Mouse (Mus musculus) neutrophil, adult 5-6 weeks (primary cell): ENCODE measurements around the gene Cd209g. TPM values are rescaled to one million over a fixed set of nuclear protein-coding genes. Genes with fewer than 3 reads are reported as not detected.

Experiments used
- total RNA-seq: library from RNA; stranded (forward); fragments of 200-1000 nt; gene quantifications from 2 replicates; pipeline ENCODE4 v1.2.3, GENCODE M21; 2017

Gene Cd209g
- total RNA-seq, 1 experiment from 2014 or later: not detected

Other genes with a start within 250 kb of the Cd209g start
- not detected in 2 replicates for gene Cd209b, start 207.3 kb upstream of the Cd209g start, total RNA-seq
- 0.81 and 0.86 TPM in 2 replicates for gene Cd209c, start 179.4 kb upstream of the Cd209g start, total RNA-seq
- gene Cd209f, start 28.3 kb upstream of the Cd209g start, total RNA-seq: not detected in 2 replicates
- gene Evi5l, start 32.5 kb downstream of the Cd209g start, total RNA-seq: 10.2 and 16.6 TPM in 2 replicates
- not detected in 2 replicates for gene Prr36, start 83.4 kb downstream of the Cd209g start, total RNA-seq
- not detected in 2 replicates for gene Lrrc8e, start 92.7 kb downstream of the Cd209g start, total RNA-seq
- 44.1 and 50.7 TPM in 2 replicates for gene Map2k7, start 104.6 kb downstream of the Cd209g start, total RNA-seq
- gene Gm49320, start 104.8 kb downstream of the Cd209g start, total RNA-seq: 1.4 TPM in 1 of 2 replicates, not detected in the other
- 8.4 and 10.2 TPM in 2 replicates for gene Tgfbr3l, start 114.1 kb downstream of the Cd209g start, total RNA-seq
- 6.8 and 15.7 TPM in 2 replicates for gene Snapc2, start 119.0 kb downstream of the Cd209g start, total RNA-seq
- gene Ctxn1, start 125.2 kb downstream of the Cd209g start, total RNA-seq: 0.35 TPM in 1 of 2 replicates, not detected in the other
- 78.5 and 86.7 TPM in 2 replicates for gene Timm44, start 141.8 kb downstream of the Cd209g start, total RNA-seq
- gene Ccl25, start 191.1 kb downstream of the Cd209g start, total RNA-seq: 11.5 TPM in 2 replicates
- gene Elavl1, start 191.3 kb downstream of the Cd209g start, total RNA-seq: 52.4 and 65.9 TPM in 2 replicates